Comparison of ENCODE assay signal across 9 mouse cellular contexts in genomic region chr2:167167515-167168212, GRCm38 (mm10). TPM values are rescaled to one million over a fixed set of nuclear protein-coding genes. Genes with fewer than 3 reads are reported as not detected.
DNase-seq lines count a peak whose midpoint lies in the region; ATAC-seq and TF ChIP-seq lines count a peak whose summit lies in the region.
"Had no signal": no experiment of that assay in that cellular context is flagged by ENCODE, and none has a peak within 500 bp of the region (broad histone marks: within the 10 kb centered on the region; RNA-seq: fewer than 3 reads in every experiment).

No protein-coding gene starts in this region.

- H3K4me3 ChIP-seq in brown adipose tissue, adult 24 weeks (ENCODE audit: insufficient read depth, low read depth, low read length): no peak overlapping the region
- H3K4me3 ChIP-seq in liver, postnatal 0 days (ENCODE audit: low read depth, low read length): no peak overlapping the region

- peak; percentile 98 for DNase-seq in heart, adult 11 months
- DNase-seq in heart, postnatal 25 days (ENCODE audit: low spot score): no peak
- DNase-seq in heart, postnatal 14 days: peak; percentile 47 to 76
- DNase-seq in left cerebral cortex, postnatal 36 days (ENCODE audit: low spot score in 2 of 2): no peak
- no peak for DNase-seq in cerebellum, adult 11-12 months
- DNase-seq in liver, postnatal 0 days: no peak
- DNase-seq: right cerebral cortex, postnatal 25 days had no signal

- intact Hi-C loops in heart, postnatal 25 days (cut with DNase I): no loop called here
- intact Hi-C loops in heart, postnatal 14 days (cut with DNase I): no loop called here
- intact Hi-C loops in left cerebral cortex, postnatal 36 days (cut with DNase I): no loop called here

- H3K36me3 ChIP-seq in liver, postnatal 0 days (replicated peaks; ENCODE audit: insufficient read depth, low read length): no peaks in the 10 kb centered on the region

- peak; percentile 86 for ATAC-seq in megakaryocyte progenitor cell, adult 5-6 weeks (replicated peaks; ENCODE audit: poor library complexity)
- no peak for ATAC-seq in liver, postnatal 0 days

- WGBS in liver, postnatal 0 days (ENCODE audit: insufficient replicate concordance): 19% methylated on average over 11 of the region's 11 CpGs

- no peak overlapping the region for H3K4me2 ChIP-seq in liver, postnatal 0 days (ENCODE audit: low read depth, low read length)

- no peak for TF ChIP-seq CTCF in liver, postnatal 0 days (IDR thresholded peaks at IDR 0.05; ENCODE audit: low read depth)

- no peak overlapping the region for H3K9ac ChIP-seq in liver, postnatal 0 days (replicated peaks)

- H3K4me1 ChIP-seq in brown adipose tissue, adult 24 weeks (ENCODE audit: control insufficient read depth, insufficient read depth, insufficient read length, low read length): peaks cover 28% of the 10 kb centered on the region
- 0 out of 2 replicates have a peak, but pooled peaks cover 2% of the 10 kb centered on the region for H3K4me1 ChIP-seq in liver, postnatal 0 days (ENCODE audit: insufficient read depth)

- TF ChIP-seq EP300 in liver, postnatal 0 days (IDR thresholded peaks at IDR 0.05; ENCODE audit: low read depth): no peak

- H3K9me3 ChIP-seq in liver, postnatal 0 days (ENCODE audit: low read length): no peaks in the 10 kb centered on the region

- H3K27ac ChIP-seq in brown adipose tissue, adult 24 weeks (replicated peaks; ENCODE audit: low read depth, low read length): peak overlapping the region; percentile 58
- no peak overlapping the region for H3K27ac ChIP-seq in liver, postnatal 0 days (ENCODE audit: low read depth)

- no peaks in the 10 kb centered on the region for H3K27me3 ChIP-seq in liver, postnatal 0 days (ENCODE audit: insufficient read depth, low read length)

RNA-seq across cellular contexts. Expression of gene Kcnb1, which starts 22.3 kb away (rescaled TPM):
- total RNA-seq in heart, postnatal 25 days (2021): 10 to 100 TPM; 40.9 to 47.9 TPM
- 48.2 and 67.9 TPM in 2 replicates for polyA plus RNA-seq in brown adipose tissue, adult 24 weeks (2012; ENCODE audit: insufficient read depth, insufficient read length, missing spikeins)
- 10 to 100 TPM; 57.9 to 60.3 TPM for total RNA-seq in heart, postnatal 14 days (2021)
- total RNA-seq in megakaryocyte progenitor cell, adult 5-6 weeks (2015): 0.34 and 0.47 TPM in 2 replicates
- total RNA-seq in megakaryocyte progenitor cell, adult 5-6 weeks (2017): 0.75 and 1.8 TPM in 2 replicates
- 100 to 1,000 TPM; 217 to 219 TPM for total RNA-seq in left cerebral cortex, postnatal 36 days (2021)
- 0.11 and 0.21 TPM in 2 replicates for polyA plus RNA-seq in liver, postnatal 0 days (2015; fragmentation: Nextera tagmentation; extraction: Ambion mirVana)

Comparison
In these comparisons a context has a peak if more than half of its experiments do, and no peak if none do; other contexts are left out.
1. DNase-seq: peak in heart, adult 11 months (single experiment) and heart, postnatal 14 days (2 of 2); none in heart, postnatal 25 days (single experiment), left cerebral cortex, postnatal 36 days (0 of 2), cerebellum, adult 11-12 months (single experiment) and liver, postnatal 0 days (single experiment).
2. RNA of gene Kcnb1, which starts 22.3 kb away (total RNA-seq): 217 to 219 TPM in left cerebral cortex, postnatal 36 days, 57.9 to 60.3 TPM in heart, postnatal 14 days and 40.9 to 47.9 TPM in heart, postnatal 25 days; 0.34 to 1.8 TPM in megakaryocyte progenitor cell, adult 5-6 weeks; every median in the first group is over 10 times any median in the second.